Comparison of ENCODE assay signal across 8 mouse cellular contexts in the genomic region with DNA sequence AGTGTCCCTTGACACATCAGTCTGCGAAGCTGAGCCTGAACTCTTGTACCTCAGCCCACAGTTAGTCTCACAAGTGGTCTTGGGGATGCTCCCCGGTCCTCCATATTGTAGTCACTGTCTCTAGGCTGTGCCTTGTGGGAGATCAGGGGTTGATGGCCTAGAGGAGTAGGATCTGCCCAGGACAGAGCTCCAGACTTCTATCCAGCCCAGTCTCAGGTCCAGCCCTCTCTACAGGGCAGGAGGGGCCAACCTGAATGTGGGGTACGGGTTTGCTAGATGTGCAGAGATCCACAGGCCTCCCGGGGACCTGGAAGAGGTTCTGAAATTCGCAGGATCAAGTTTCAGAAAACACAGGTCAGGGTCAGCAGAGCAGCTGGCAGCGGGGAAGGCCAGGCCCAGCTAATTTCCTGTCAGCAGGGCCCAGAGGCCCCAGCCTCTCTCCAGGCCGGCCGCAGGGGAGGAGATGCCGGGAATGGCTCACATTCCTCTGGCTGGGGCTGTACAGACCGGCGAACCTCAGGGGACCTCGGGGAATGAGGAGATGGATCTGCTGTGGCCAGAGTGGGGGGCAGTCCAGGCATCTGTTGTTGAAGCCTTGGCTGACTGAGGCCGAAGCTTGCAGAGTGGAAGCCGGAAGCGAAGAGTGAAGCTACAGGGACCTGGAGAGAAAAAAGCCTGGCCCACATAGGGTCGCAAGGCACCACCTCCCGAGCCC.
DNase-seq lines count a peak whose midpoint lies in the region; ATAC-seq and TF ChIP-seq lines count a peak whose summit lies in the region.

No protein-coding gene starts in this region.

- 18% methylated on average over 17 of the region's 17 CpGs for WGBS in embryonic facial prominence, embryonic 11.5 days
- WGBS in heart, postnatal 0 days: 17% methylated on average over 17 of the region's 17 CpGs

- H3K27me3 ChIP-seq in embryonic facial prominence, embryonic 11.5 days (ENCODE audit: control insufficient read depth, insufficient read depth, low read length): no peaks in the 10 kb centered on the region
- no peaks in the 10 kb centered on the region for H3K27me3 ChIP-seq in heart, postnatal 0 days (ENCODE audit: control insufficient read depth, insufficient read depth, low read length)

- no peaks in the 10 kb centered on the region for H3K36me3 ChIP-seq in embryonic facial prominence, embryonic 11.5 days (replicated peaks; ENCODE audit: control insufficient read depth, insufficient read depth, low read depth, low read length)
- no peaks in the 10 kb centered on the region for H3K36me3 ChIP-seq in heart, postnatal 0 days (replicated peaks; ENCODE audit: control insufficient read depth, insufficient read depth, low read length)

- ATAC-seq in embryonic facial prominence, embryonic 11.5 days (replicated peaks; ENCODE audit: insufficient number of reproducible peaks, low FRiP score, low TSS enrichment, low read depth): peak; percentile 84
- peak; percentile 93 for ATAC-seq in heart, postnatal 0 days (ENCODE audit: insufficient read depth, low read depth)

- TF ChIP-seq EP300 in heart, postnatal 0 days (IDR thresholded peaks at IDR 0.05; ENCODE audit: low read depth): peak; percentile 80

- peaks cover 4% of the 10 kb centered on the region for H3K4me1 ChIP-seq in embryonic facial prominence, embryonic 11.5 days (ENCODE audit: control insufficient read depth, insufficient read depth, low read length)
- peaks cover 17% of the 10 kb centered on the region for H3K4me1 ChIP-seq in heart, postnatal 0 days (ENCODE audit: control insufficient read depth, insufficient read depth)

- H3K27ac ChIP-seq in embryonic facial prominence, embryonic 11.5 days (replicated peaks; ENCODE audit: low read depth, low read length): peak overlapping the region; percentile 83
- peak overlapping the region; percentile 85 for H3K27ac ChIP-seq in heart, postnatal 0 days (ENCODE audit: low read depth)

- no peaks in the 10 kb centered on the region for H3K9me3 ChIP-seq in embryonic facial prominence, embryonic 11.5 days (replicated peaks; ENCODE audit: control insufficient read depth, low read length)
- H3K9me3 ChIP-seq in heart, postnatal 0 days (replicated peaks; ENCODE audit: control insufficient read depth, low read length): no peaks in the 10 kb centered on the region

- peak overlapping the region; percentile 13; the same call in 1 of the 2 replicates for H3K4me2 ChIP-seq in embryonic facial prominence, embryonic 11.5 days (ENCODE audit: low read depth, low read length)
- H3K4me2 ChIP-seq in heart, postnatal 0 days (ENCODE audit: low read depth, low read length): no peak overlapping the region

- H3K9ac ChIP-seq in embryonic facial prominence, embryonic 11.5 days (replicated peaks; ENCODE audit: low read length): peak overlapping the region; percentile 41
- peak overlapping the region; percentile 40; the same call in 1 of the 2 replicates for H3K9ac ChIP-seq in heart, postnatal 0 days (replicated peaks; ENCODE audit: low read depth, low read length)

- H3K4me3 ChIP-seq in embryonic facial prominence, embryonic 11.5 days (ENCODE audit: low read depth, low read length): no peak overlapping the region
- H3K4me3 ChIP-seq in heart, postnatal 0 days (ENCODE audit: low read depth, low read length): no peak overlapping the region

- TF ChIP-seq CTCF in heart, postnatal 0 days (IDR thresholded peaks at IDR 0.05; ENCODE audit: low read depth): no peak

- DNase-seq in adipocyte (ENCODE audit: low spot score): peak; percentile 71
- peak; percentile 76 for DNase-seq in embryonic facial prominence, embryonic 11.5 days (ENCODE audit: low spot score)
- DNase-seq in heart, postnatal 0 days (ENCODE audit: low spot score): peak; percentile 88
- DNase-seq in kidney, postnatal 10 days: peak; percentile 90
- peak; percentile 71 for DNase-seq in lung, postnatal 36 days
- peak; percentile 77 for DNase-seq in testis, postnatal 10 days (ENCODE audit: low spot score)
- DNase-seq in frontal cortex, postnatal 36 days (ENCODE audit: low spot score in 2 of 2): no peak
- no peak for DNase-seq in c-Kit-positive CD71-positive TER-119-positive erythroid progenitor cells, embryonic 14.5 days (ENCODE audit: low spot score)

Comparison
In these comparisons a context has a peak if more than half of its experiments do, and no peak if none do; other contexts are left out.
1. DNase-seq: peak in adipocyte (single experiment), embryonic facial prominence, embryonic 11.5 days (single experiment), heart, postnatal 0 days (single experiment), kidney, postnatal 10 days (single experiment), lung, postnatal 36 days (single experiment) and testis, postnatal 10 days (single experiment); none in frontal cortex, postnatal 36 days (0 of 2) and c-Kit-positive CD71-positive TER-119-positive erythroid progenitor cells, embryonic 14.5 days (single experiment).